Mouse (Mus musculus) forebrain, embryonic 11.5 days (tissue): ENCODE measurements around the gene Ednra. TPM values are rescaled to one million over a fixed set of nuclear protein-coding genes. Genes with fewer than 3 reads are reported as not detected.

ENCODE experiments used
- ATAC-seq: fragments of 200-750 bp; cut with Nextera tagmentation; replicated peaks from 2 replicates; pipeline ENCODE4 v1.8.0; 2017; ENCODE audit warnings: moderate TSS enrichment; ENCODE audit not compliant: low FRiP score
- DNase-seq: peaks from one replicate; pipeline ENCODE4 v3.0.0-alpha.2; 2017; ENCODE audit warnings: low spot score
- H3K27ac ChIP-seq: fragments of 300-500 bp; sonication (generic); 2 replicates; pipeline ENCODE4 v1.5.1; 2014; ENCODE audit warnings: low read depth, low read length
- H3K27me3 ChIP-seq: fragments of 300-500 bp; sonication (generic); 2 replicates; pipeline ENCODE4 v1.6.1; 2014; ENCODE audit warnings: mild to moderate bottlenecking, low read length, mixed read lengths; ENCODE audit not compliant: control insufficient read depth, insufficient read depth
- H3K36me3 ChIP-seq: fragments of 300-500 bp; sonication (generic); 2 replicates; pipeline ENCODE4 v1.6.1; 2014; ENCODE audit warnings: mild to moderate bottlenecking, low read length, moderate library complexity, mixed read lengths; ENCODE audit not compliant: control insufficient read depth, insufficient read depth
- H3K4me1 ChIP-seq: fragments of 300-500 bp; sonication (generic); replicated peaks from 2 replicates; pipeline ENCODE4 v1.6.1; 2014; ENCODE audit warnings: low read length, mixed read lengths; ENCODE audit not compliant: control insufficient read depth, insufficient read depth
- H3K4me2 ChIP-seq: fragments of 300-500 bp; sonication (generic); 2 replicates; pipeline ENCODE4 v1.6.1; 2014; ENCODE audit warnings: low read depth, mild to moderate bottlenecking, low read length, moderate library complexity, mixed read lengths; ENCODE audit not compliant: severe bottlenecking
- H3K4me3 ChIP-seq: fragments of 300-500 bp; sonication (generic); 2 replicates; pipeline ENCODE4 v1.5.1; 2014; ENCODE audit warnings: low read depth, low read length
- H3K9ac ChIP-seq: fragments of 300-500 bp; sonication (generic); 2 replicates; pipeline ENCODE4 v1.6.1; 2014; ENCODE audit warnings: low read length
- H3K9me3 ChIP-seq: fragments of 300-500 bp; sonication (generic); 2 replicates; pipeline ENCODE4 v1.6.1; 2016; ENCODE audit warnings: low read length, mixed read lengths; ENCODE audit not compliant: control insufficient read depth
- WGBS: fragments of 180-500 bp; shearing (Covaris S2); extraction: QIAGEN DNeasy Blood & Tissue Kit; methylation state at CpG from one replicate; pipeline ENCODE4 v1.1.7; 2014; 5-methylcytosine and 5-hydroxymethylcytosine counted together
- polyA plus RNA-seq: library from polyadenylated mRNA; unstranded; fragments of >200 nt; fragmentation: Nextera tagmentation; extraction: Ambion mirVana; gene quantifications from 2 replicates; pipeline ENCODE4 v1.2.1, GENCODE M21; 2014

Ednra gene
- polyA plus RNA-seq, 1 experiment from 2014 or later, result 21.8 TPM

DNA sequence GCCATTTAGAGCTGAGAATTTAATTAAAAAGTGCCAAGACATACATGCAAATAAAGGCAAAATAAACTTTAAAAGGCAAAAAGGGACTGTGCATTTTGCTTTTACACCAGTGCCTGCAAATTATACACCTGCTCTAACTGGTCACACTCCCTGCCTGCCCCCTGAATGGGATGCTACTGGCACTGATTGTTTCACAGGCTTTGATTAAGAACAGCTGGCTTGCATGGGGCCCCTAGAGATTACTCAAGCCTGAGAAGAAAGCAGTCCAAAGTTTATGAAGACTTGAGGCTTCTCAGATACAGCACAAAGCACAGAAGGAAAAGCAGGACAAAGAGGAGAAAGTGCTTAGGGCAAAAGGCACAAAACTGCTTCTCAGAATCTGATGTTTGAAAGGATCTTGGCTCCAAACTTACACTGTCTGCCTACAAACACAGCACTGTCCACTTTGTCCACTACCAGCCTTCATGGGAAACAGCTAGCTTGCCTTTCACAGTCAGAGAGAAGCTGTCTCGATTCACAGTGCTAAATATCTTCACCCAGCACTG is 73.5 kb downstream of the Ednra start:
- 36% methylated on average over 1 of the region's 1 CpGs for WGBS
- Histone ChIP-seq H3K4me1 (no peaks in the 10 kb centered on the region), H3K4me2 (no peak overlapping the region), H3K36me3 (no peaks in the 10 kb centered on the region), H3K9ac (no peak overlapping the region), H3K27me3 (no peaks in the 10 kb centered on the region), H3K27ac (no peak overlapping the region), H3K9me3 (no peaks in the 10 kb centered on the region), H3K4me3 (no peak overlapping the region)
- DNase-seq (no peak), ATAC-seq (no peak)

DNA sequence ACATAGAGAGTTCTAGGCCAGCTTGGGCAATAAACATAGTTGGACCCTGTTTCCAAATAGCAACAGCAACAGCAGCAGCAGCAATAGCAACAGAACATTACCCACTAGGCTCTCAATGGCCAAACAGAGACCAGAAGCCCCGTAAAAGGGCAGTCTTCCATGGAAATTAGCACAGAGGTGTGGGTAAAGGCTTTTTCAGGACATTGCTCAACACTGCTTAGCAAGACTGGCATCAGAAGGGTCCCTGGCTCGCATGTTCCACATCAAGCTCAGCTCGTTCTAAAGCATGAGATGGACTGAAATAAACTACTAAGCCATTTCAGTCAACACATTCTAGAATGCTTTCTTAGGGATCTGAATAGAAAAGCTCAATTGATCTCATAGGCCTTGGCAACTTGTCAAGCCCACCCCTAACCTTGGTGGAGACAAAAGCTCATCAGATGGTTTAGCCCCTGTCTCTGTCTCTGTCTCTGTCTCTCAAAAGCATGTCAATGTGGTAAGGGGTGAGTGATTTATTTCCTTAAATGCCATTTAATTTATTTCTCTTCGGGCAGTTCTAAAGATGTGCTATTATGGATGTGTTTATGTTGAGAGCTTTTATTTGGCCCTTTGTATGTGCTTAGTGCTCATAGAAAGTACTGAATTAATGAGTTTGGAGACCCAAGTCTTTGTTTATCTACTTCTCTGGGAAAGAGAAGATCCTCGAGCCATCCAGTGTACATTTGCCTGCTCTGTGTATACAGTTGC is 84.0 kb downstream of the Ednra start:
- Histone ChIP-seq H3K4me2 (no peak overlapping the region), H3K27me3 (no peaks in the 10 kb centered on the region), H3K27ac (no peak overlapping the region), H3K9ac (no peak overlapping the region), H3K36me3 (no peaks in the 10 kb centered on the region), H3K9me3 (no peaks in the 10 kb centered on the region), H3K4me1 (no peaks in the 10 kb centered on the region), H3K4me3 (no peak overlapping the region)
- no peak for DNase-seq
- no peak for ATAC-seq
- 68% methylated on average over 5 of the region's 5 CpGs for WGBS

DNA sequence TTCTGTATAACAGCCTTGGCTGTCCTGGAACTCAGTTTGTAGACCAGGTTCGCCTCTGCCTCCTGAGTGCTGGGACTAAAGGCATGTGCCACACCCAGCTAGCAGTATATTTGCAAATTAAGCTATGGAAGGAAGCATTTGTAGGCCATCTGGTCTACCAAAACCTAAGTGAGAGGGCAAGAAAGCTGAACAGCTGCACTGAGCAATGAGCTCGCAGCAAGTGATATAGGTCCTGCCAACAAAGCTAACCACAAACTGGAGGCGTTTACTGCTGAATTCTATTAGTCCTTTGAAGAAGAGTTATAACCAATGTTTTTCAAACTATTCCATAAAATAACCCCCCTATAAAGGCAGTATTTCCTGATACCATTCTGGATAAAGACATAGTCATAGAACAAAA is 86.7 kb downstream of the Ednra start:
- no peak for ATAC-seq
- no peak overlapping the region for H3K27ac ChIP-seq
- no peak overlapping the region for H3K4me3 ChIP-seq
- H3K36me3 ChIP-seq, result no peaks in the 10 kb centered on the region
- H3K9me3 ChIP-seq, result no peaks in the 10 kb centered on the region
- H3K4me2 ChIP-seq, result no peak overlapping the region
- no peaks in the 10 kb centered on the region for H3K27me3 ChIP-seq
- H3K9ac ChIP-seq, result no peak overlapping the region
- H3K4me1 ChIP-seq, result no peaks in the 10 kb centered on the region
- no peak for DNase-seq
- 92% methylated on average over 3 of the region's 3 CpGs for WGBS

DNA sequence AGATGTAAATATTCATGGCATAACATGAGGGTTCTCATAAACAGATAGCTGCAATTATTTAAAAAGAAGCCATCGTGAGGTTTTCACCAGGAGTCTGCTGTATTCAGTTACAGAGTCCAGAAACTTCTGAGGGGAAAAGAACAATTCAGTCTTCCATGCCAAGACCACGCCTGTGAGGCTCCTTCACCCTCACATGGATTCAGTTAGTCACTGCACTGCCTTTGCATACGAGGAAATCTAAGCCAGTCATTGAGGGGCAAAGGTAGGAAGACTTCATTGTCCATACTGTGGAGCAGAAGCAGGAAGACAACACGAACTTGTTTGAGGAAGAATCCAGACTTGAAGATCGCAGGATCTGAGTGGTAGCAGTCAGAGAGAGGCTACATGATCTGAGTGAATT is 90.2 kb downstream of the Ednra start:
- Histone ChIP-seq H3K36me3 (no peaks in the 10 kb centered on the region), H3K27me3 (no peaks in the 10 kb centered on the region), H3K4me3 (no peak overlapping the region), H3K4me2 (no peak overlapping the region), H3K27ac (no peak overlapping the region), H3K9me3 (no peaks in the 10 kb centered on the region), H3K9ac (no peak overlapping the region), H3K4me1 (no peaks in the 10 kb centered on the region)
- DNase-seq, result no peak
- WGBS, result 70% methylated on average over 5 of the region's 5 CpGs
- no peak for ATAC-seq

DNA sequence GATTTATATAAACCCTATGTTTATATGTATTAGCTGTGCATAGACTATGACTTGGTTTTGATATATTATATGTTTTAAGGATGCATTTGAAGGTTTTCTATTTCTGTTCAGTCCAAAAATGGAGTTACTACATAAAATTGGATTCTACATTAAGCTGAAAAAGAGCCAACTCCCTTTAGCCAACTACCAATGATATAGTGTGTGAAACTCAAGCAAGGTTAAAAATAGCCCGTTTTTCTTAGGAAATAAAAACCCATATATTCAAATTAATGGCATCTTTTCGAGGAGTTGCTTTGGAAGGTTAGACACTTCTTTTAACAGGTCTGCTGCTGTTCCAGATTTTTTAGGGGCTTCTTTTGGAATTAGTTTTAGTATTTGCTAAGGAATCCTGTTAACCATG is 91.1 kb downstream of the Ednra start:
- DNase-seq, result no peak
- no peak for ATAC-seq
- Histone ChIP-seq H3K4me1 (no peaks in the 10 kb centered on the region), H3K9me3 (no peaks in the 10 kb centered on the region), H3K4me2 (no peak overlapping the region), H3K36me3 (no peaks in the 10 kb centered on the region), H3K27me3 (no peaks in the 10 kb centered on the region), H3K4me3 (no peak overlapping the region), H3K9ac (no peak overlapping the region), H3K27ac (no peak overlapping the region)
- 83% methylated on average over 2 of the region's 2 CpGs for WGBS

DNA sequence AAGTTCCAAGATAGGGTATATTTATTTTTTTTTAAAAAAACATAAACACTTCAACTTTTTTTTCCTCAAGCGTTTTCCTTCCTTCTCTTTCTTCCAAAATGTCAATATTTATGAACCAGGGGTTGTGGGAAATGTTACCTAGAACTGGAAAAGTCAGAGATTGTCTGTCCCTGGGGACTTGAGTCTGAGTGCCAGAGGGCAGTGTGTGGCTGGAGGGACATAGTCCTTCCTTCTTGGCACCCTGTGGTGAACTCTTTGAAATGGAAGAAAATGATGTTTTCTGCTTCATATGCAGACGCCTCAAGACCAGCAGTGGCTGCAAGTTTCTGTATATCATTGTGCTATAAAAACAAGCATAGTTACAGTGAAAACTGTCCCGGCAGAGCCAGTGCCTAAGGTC is 93.6 kb downstream of the Ednra start:
- H3K36me3 ChIP-seq, result no peaks in the 10 kb centered on the region
- no peak overlapping the region for H3K4me3 ChIP-seq
- no peaks in the 10 kb centered on the region for H3K4me1 ChIP-seq
- ATAC-seq, result no peak
- H3K4me2 ChIP-seq, result no peak overlapping the region
- no peaks in the 10 kb centered on the region for H3K9me3 ChIP-seq
- no peaks in the 10 kb centered on the region for H3K27me3 ChIP-seq
- WGBS, result 57% methylated on average over 3 of the region's 3 CpGs
- DNase-seq, result no peak
- H3K27ac ChIP-seq, result no peak overlapping the region
- H3K9ac ChIP-seq, result no peak overlapping the region

DNA sequence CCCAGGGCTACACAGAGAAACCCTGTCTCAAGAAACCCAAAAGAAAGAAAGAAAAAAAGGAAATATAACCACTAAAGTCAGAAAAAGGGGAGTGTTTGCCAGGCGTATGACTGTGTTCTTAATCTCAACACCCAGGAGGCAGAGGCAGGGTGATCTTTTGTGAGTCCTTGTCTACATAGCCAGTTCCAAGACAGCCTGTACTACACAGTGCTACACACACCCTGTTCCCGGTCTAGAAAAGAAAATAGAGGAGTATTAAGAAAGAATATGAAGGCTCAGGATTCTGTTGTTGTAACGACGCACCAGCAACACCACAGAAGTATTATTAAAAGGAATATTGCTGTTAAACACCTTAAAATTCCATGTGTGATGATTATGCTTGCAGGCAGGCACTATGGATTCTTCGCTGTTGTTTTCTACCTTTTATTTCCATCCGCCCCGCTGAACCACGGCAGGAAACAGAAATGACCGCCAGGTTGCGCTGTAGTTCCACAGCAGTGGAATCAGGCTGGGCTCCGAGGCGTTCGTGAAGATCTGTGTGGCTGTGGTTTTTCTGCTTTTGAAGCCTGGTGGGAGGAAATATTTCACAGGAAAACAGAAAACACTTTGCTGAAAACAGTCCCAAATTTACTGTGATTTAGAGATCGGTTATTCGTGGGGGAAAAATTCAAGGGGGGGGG is 94.3 kb downstream of the Ednra start:
- H3K9ac ChIP-seq, result no peak overlapping the region; the same call in 1 of the 2 replicates
- H3K27ac ChIP-seq, result no peak overlapping the region
- no peaks in the 10 kb centered on the region for H3K9me3 ChIP-seq
- H3K36me3 ChIP-seq, result no peaks in the 10 kb centered on the region
- H3K27me3 ChIP-seq, result no peaks in the 10 kb centered on the region
- ATAC-seq, result peak; percentile 79
- H3K4me2 ChIP-seq, result no peak overlapping the region
- H3K4me3 ChIP-seq, result no peak overlapping the region
- peak; percentile 89 for DNase-seq
- no peaks in the 10 kb centered on the region for H3K4me1 ChIP-seq
- 18% methylated on average over 15 of the region's 15 CpGs for WGBS

DNA sequence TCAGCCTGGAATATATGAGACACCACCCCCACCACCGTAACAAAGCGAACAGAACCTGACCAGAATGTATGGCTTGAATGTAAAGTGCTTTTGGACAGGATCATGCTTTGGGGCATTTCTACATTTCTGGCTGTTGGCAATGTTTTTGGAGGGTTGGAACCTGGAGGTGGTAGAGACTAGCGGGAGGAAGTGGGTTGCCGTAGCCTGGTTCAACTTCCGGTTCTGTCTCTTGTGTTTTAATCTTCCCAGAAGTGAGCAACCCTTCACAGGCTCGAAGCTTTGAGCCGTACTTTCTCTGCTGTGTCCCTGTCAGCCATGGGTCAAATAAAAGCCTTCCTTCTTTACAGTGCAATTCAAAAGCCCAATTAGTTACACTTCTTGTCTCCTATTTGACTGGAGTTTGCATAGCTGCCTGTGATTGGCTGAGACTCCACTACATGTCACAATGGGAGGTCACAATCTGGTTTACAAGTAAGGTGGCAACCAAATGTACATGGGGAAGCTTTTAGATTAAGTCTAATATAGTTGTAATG is 100.5 kb downstream of the Ednra start:
- H3K4me1 ChIP-seq, result no peaks in the 10 kb centered on the region
- H3K4me2 ChIP-seq, result no peak overlapping the region
- ATAC-seq (no peak), DNase-seq (no peak)
- H3K9ac ChIP-seq, result no peak overlapping the region
- no peaks in the 10 kb centered on the region for H3K27me3 ChIP-seq
- H3K36me3 ChIP-seq, result no peaks in the 10 kb centered on the region
- 75% methylated on average over 7 of the region's 7 CpGs for WGBS
- H3K27ac ChIP-seq, result no peak overlapping the region
- no peak overlapping the region for H3K4me3 ChIP-seq
- no peaks in the 10 kb centered on the region for H3K9me3 ChIP-seq
